ENCODE assay signal across 11 mouse cellular contexts in the genomic region with DNA sequence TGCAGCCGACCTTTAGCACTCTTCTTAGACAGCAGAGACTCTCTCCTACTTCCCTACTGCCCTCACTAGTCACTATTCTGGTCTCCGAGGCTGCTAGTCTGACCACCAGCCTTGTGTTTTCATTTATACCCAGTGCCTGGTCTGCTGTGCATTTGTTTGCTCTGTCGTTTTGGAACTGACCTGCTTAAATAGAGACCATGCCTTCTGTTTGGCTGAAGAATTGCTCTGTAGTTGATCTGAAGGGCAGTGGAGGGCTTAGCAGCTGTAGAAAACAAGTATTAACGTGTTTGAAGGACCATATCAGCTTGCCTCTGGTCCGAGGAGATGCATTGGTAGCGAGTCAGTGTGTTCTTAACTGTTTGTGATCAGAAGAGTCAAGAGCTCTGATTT. TPM values are rescaled to one million over a fixed set of nuclear protein-coding genes. Genes with fewer than 3 reads are reported as not detected.
DNase-seq lines count a peak whose midpoint lies in the region; ATAC-seq lines count a peak whose summit lies in the region.
"Had no signal": no experiment of that assay in that cellular context is flagged by ENCODE, and none has a peak within 500 bp of the region (broad histone marks: within the 10 kb centered on the region; RNA-seq: fewer than 3 reads in every experiment).

No protein-coding gene starts in this region.

- H3K4me3 ChIP-seq in heart, embryonic 12.5 days: no peak overlapping the region
- no peak overlapping the region for H3K4me3 ChIP-seq in embryonic facial prominence, embryonic 12.5 days
- H3K4me3 ChIP-seq in hindbrain, embryonic 11.5 days (ENCODE audit: low read depth, low read length): no peak overlapping the region
- H3K4me3 ChIP-seq in midbrain, embryonic 11.5 days (ENCODE audit: low read depth, low read length): no peak overlapping the region
- H3K4me3 ChIP-seq: erythroblast, embryonic 14.5 days; megakaryocyte, embryonic 14.5 days had no signal

- H3K4me2 ChIP-seq in heart, embryonic 12.5 days: no peak overlapping the region
- H3K4me2 ChIP-seq in embryonic facial prominence, embryonic 12.5 days (replicated peaks): 0 out of 2 replicates have a peak overlapping the region, but pooled peaks have one; percentile 0
- H3K4me2 ChIP-seq in hindbrain, embryonic 11.5 days (replicated peaks; ENCODE audit: low read depth, low read length): no peak overlapping the region
- H3K4me2 ChIP-seq in midbrain, embryonic 11.5 days: no peak overlapping the region

- WGBS in heart, embryonic 12.5 days: 40% methylated on average over 6 of the region's 6 CpGs
- WGBS in embryonic facial prominence, embryonic 12.5 days: 20% methylated on average over 6 of the region's 6 CpGs
- WGBS in hindbrain, embryonic 11.5 days: 38% methylated on average over 6 of the region's 6 CpGs
- WGBS in midbrain, embryonic 11.5 days: 42% methylated on average over 6 of the region's 6 CpGs

- ATAC-seq in heart, embryonic 12.5 days (ENCODE audit: insufficient number of reproducible peaks, low FRiP score): no peak
- ATAC-seq in embryonic facial prominence, embryonic 12.5 days (ENCODE audit: insufficient number of reproducible peaks, insufficient read depth, low FRiP score, low TSS enrichment): no peak
- no peak for ATAC-seq in hindbrain, embryonic 11.5 days (ENCODE audit: low FRiP score)
- no peak for ATAC-seq in midbrain, embryonic 11.5 days (ENCODE audit: low FRiP score)

- H3K27me3 ChIP-seq in heart, embryonic 12.5 days (replicated peaks): no peaks in the 10 kb centered on the region
- H3K27me3 ChIP-seq in embryonic facial prominence, embryonic 12.5 days: no peaks in the 10 kb centered on the region
- no peaks in the 10 kb centered on the region for H3K27me3 ChIP-seq in hindbrain, embryonic 11.5 days (ENCODE audit: control insufficient read depth, insufficient read depth, low read length)
- H3K27me3 ChIP-seq in midbrain, embryonic 11.5 days (ENCODE audit: control insufficient read depth, insufficient read depth, low read length): no peaks in the 10 kb centered on the region
- H3K27me3 ChIP-seq: megakaryocyte, embryonic 14.5 days had no signal

- H3K36me3 ChIP-seq in heart, embryonic 12.5 days: peaks cover 18% of the 10 kb centered on the region; the same call in 1 of the 2 replicates
- H3K36me3 ChIP-seq in embryonic facial prominence, embryonic 12.5 days: peaks cover 28% of the 10 kb centered on the region
- no peaks in the 10 kb centered on the region for H3K36me3 ChIP-seq in hindbrain, embryonic 11.5 days (ENCODE audit: control insufficient read depth, insufficient read depth, low read length)
- no peaks in the 10 kb centered on the region for H3K36me3 ChIP-seq in midbrain, embryonic 11.5 days (ENCODE audit: control insufficient read depth, insufficient read depth, low read length)

- no peak overlapping the region for H3K9ac ChIP-seq in heart, embryonic 12.5 days
- no peak overlapping the region for H3K9ac ChIP-seq in embryonic facial prominence, embryonic 12.5 days
- H3K9ac ChIP-seq in hindbrain, embryonic 11.5 days (ENCODE audit: low read depth, low read length): no peak overlapping the region
- peak overlapping the region; percentile 1; the same call in 1 of the 2 replicates for H3K9ac ChIP-seq in midbrain, embryonic 11.5 days (ENCODE audit: low read length)

- peaks cover 56% of the 10 kb centered on the region for H3K4me1 ChIP-seq in heart, embryonic 12.5 days (replicated peaks)
- peaks cover 29% of the 10 kb centered on the region for H3K4me1 ChIP-seq in embryonic facial prominence, embryonic 12.5 days
- H3K4me1 ChIP-seq in hindbrain, embryonic 11.5 days (replicated peaks; ENCODE audit: control insufficient read depth, insufficient read depth, low read length): peaks cover 16% of the 10 kb centered on the region; the same call in 1 of the 2 replicates
- H3K4me1 ChIP-seq in midbrain, embryonic 11.5 days (ENCODE audit: control insufficient read depth, insufficient read depth, low read length): peaks cover 24% of the 10 kb centered on the region

- no peaks in the 10 kb centered on the region for H3K9me3 ChIP-seq in heart, embryonic 12.5 days (replicated peaks)
- H3K9me3 ChIP-seq in embryonic facial prominence, embryonic 12.5 days: no peaks in the 10 kb centered on the region
- no peaks in the 10 kb centered on the region for H3K9me3 ChIP-seq in hindbrain, embryonic 11.5 days (ENCODE audit: control insufficient read depth, low read length)
- peaks cover under 1% of the 10 kb centered on the region; the same call in 1 of the 2 replicates for H3K9me3 ChIP-seq in midbrain, embryonic 11.5 days (ENCODE audit: control insufficient read depth, low read length)
- H3K9me3 ChIP-seq: megakaryocyte, embryonic 14.5 days had no signal

- DNase-seq in heart, adult 18-20 months: no peak
- DNase-seq in hindbrain, embryonic 11.5 days (ENCODE audit: low spot score): no peak
- peak; percentile 82 for DNase-seq in midbrain, embryonic 11.5 days (ENCODE audit: low spot score, missing footprints)
- no peak for DNase-seq in retina, postnatal 1 day
- DNase-seq in kidney, adult 18-20 months: no peak
- DNase-seq in ovary, postnatal 14 days (ENCODE audit: low spot score): no peak
- DNase-seq: thymus, adult 18-20 months had no signal

- peak overlapping the region; percentile 50 for H3K27ac ChIP-seq in heart, embryonic 12.5 days (ENCODE audit: poor library complexity, severe bottlenecking)
- no peak overlapping the region for H3K27ac ChIP-seq in embryonic facial prominence, embryonic 12.5 days
- H3K27ac ChIP-seq in hindbrain, embryonic 11.5 days (ENCODE audit: low read depth, low read length): peak overlapping the region; percentile 82
- peak overlapping the region; percentile 63 for H3K27ac ChIP-seq in midbrain, embryonic 11.5 days (ENCODE audit: low read depth, low read length)

RNA-seq across cellular contexts. Expression of a gene that starts 16.1 kb away (rescaled TPM):
- polyA plus RNA-seq in heart, embryonic 12.5 days (2016; fragmentation: Nextera tagmentation; extraction: Ambion mirVana): 76.6 and 76.7 TPM in 2 replicates
- total RNA-seq in heart, adult 18-20 months (2021): 10 to 100 TPM; 59.5 to 66.3 TPM
- polyA plus RNA-seq in embryonic facial prominence, embryonic 12.5 days (2016; fragmentation: Nextera tagmentation; extraction: Ambion mirVana): 99.1 and 106 TPM in 2 replicates
- polyA plus RNA-seq in hindbrain, embryonic 11.5 days (2014; fragmentation: Nextera tagmentation; extraction: Ambion mirVana): 94.7 and 107 TPM in 2 replicates
- 105 and 110 TPM in 2 replicates for polyA plus RNA-seq in midbrain, embryonic 11.5 days (2014; fragmentation: Nextera tagmentation; extraction: Ambion mirVana)

RNA-seq across cellular contexts. Expression of a gene that starts 16.4 kb away (rescaled TPM):
- polyA plus RNA-seq in heart, embryonic 12.5 days (2016; fragmentation: Nextera tagmentation; extraction: Ambion mirVana): 8.2 and 9.1 TPM in 2 replicates
- total RNA-seq in heart, adult 18-20 months (2021): 1 to 10 TPM; 4.6 to 6.1 TPM
- polyA plus RNA-seq in embryonic facial prominence, embryonic 12.5 days (2016; fragmentation: Nextera tagmentation; extraction: Ambion mirVana): 15.4 and 17.1 TPM in 2 replicates
- polyA plus RNA-seq in hindbrain, embryonic 11.5 days (2014; fragmentation: Nextera tagmentation; extraction: Ambion mirVana): 11.8 and 19.4 TPM in 2 replicates
- polyA plus RNA-seq in midbrain, embryonic 11.5 days (2014; fragmentation: Nextera tagmentation; extraction: Ambion mirVana): 13.9 and 16.9 TPM in 2 replicates
